14 mouse cellular contexts compared by ENCODE assay signal in the genomic region with DNA sequence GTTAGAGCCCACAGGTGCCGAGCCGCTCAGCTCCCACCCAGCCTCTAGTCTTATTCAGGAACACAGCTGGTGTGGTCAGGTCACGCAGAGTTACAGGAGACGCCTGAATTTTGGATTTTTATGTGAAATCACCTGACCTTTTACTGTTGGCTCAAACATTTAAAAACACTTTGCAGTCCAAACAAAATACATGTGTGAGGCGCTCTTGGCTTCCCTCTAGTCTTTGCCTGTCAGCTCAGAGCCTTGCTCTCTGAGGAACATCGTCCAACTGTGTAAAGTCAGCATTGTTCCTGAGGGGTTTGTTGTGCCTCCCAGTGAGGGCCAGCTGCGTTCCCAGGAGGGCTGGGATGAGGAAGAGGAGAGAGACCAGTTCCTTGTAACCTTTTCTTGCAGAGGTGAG. TPM values are rescaled to one million over a fixed set of nuclear protein-coding genes. Genes with fewer than 3 reads are reported as not detected.
DNase-seq lines count a peak whose midpoint lies in the region; ATAC-seq and TF ChIP-seq lines count a peak whose summit lies in the region.
"Had no signal": no experiment of that assay in that cellular context is flagged by ENCODE, and none has a peak within 500 bp of the region (broad histone marks: within the 10 kb centered on the region; RNA-seq: fewer than 3 reads in every experiment).

No protein-coding gene starts in this region.

- H3K4me1 ChIP-seq in heart, embryonic 11.5 days (ENCODE audit: control insufficient read depth, insufficient read depth, low read length) = peaks cover 43% of the 10 kb centered on the region
- peaks cover 95% of the 10 kb centered on the region for H3K4me1 ChIP-seq in embryonic facial prominence, embryonic 15.5 days
- peaks cover 88% of the 10 kb centered on the region for H3K4me1 ChIP-seq in limb, embryonic 15.5 days

- 71% methylated on average over 7 of the region's 7 CpGs for WGBS in heart, embryonic 11.5 days (ENCODE audit: insufficient replicate concordance)
- WGBS in embryonic facial prominence, embryonic 15.5 days = 54% methylated on average over 7 of the region's 7 CpGs
- 44% methylated on average over 7 of the region's 7 CpGs for WGBS in limb, embryonic 15.5 days

- no peak overlapping the region for H3K9ac ChIP-seq in heart, embryonic 11.5 days (ENCODE audit: low read depth, low read length)
- no peak overlapping the region for H3K9ac ChIP-seq in embryonic facial prominence, embryonic 15.5 days
- no peak overlapping the region for H3K9ac ChIP-seq in limb, embryonic 15.5 days

- no peak overlapping the region for H3K27ac ChIP-seq in heart, embryonic 11.5 days (ENCODE audit: low read depth, low read length)
- H3K27ac ChIP-seq in layer of hippocampus, adult 2 months = peak overlapping the region; percentile 62
- H3K27ac ChIP-seq in embryonic facial prominence, embryonic 15.5 days (replicated peaks) = peak overlapping the region; percentile 63; the same call in 1 of the 2 replicates
- H3K27ac ChIP-seq in limb, embryonic 15.5 days = peak overlapping the region; percentile 48

- no peak for TF ChIP-seq CTCF in layer of hippocampus, adult 2 months (conservative IDR thresholded peaks at IDR 0.05)

- H3K27me3 ChIP-seq in heart, embryonic 11.5 days (ENCODE audit: control insufficient read depth, insufficient read depth, low read length) = no peaks in the 10 kb centered on the region
- no peaks in the 10 kb centered on the region for H3K27me3 ChIP-seq in embryonic facial prominence, embryonic 15.5 days
- no peaks in the 10 kb centered on the region for H3K27me3 ChIP-seq in limb, embryonic 15.5 days

- H3K9me3 ChIP-seq in heart, embryonic 11.5 days (replicated peaks; ENCODE audit: control insufficient read depth, low read length) = no peaks in the 10 kb centered on the region
- no peaks in the 10 kb centered on the region for H3K9me3 ChIP-seq in embryonic facial prominence, embryonic 15.5 days (replicated peaks)
- H3K9me3 ChIP-seq in limb, embryonic 15.5 days = no peaks in the 10 kb centered on the region

- no peak overlapping the region for H3K4me2 ChIP-seq in heart, embryonic 11.5 days
- H3K4me2 ChIP-seq in embryonic facial prominence, embryonic 15.5 days (replicated peaks) = no peak overlapping the region
- no peak overlapping the region for H3K4me2 ChIP-seq in limb, embryonic 15.5 days

- H3K36me3 ChIP-seq in heart, embryonic 11.5 days (ENCODE audit: control insufficient read depth, insufficient read depth, low read length) = no peaks in the 10 kb centered on the region
- H3K36me3 ChIP-seq in embryonic facial prominence, embryonic 15.5 days = no peaks in the 10 kb centered on the region
- no peaks in the 10 kb centered on the region for H3K36me3 ChIP-seq in limb, embryonic 15.5 days

- no peak overlapping the region for H3K4me3 ChIP-seq in heart, embryonic 11.5 days (ENCODE audit: low read depth, low read length)
- H3K4me3 ChIP-seq in layer of hippocampus, adult 2 months = no peak overlapping the region
- H3K4me3 ChIP-seq in embryonic facial prominence, embryonic 15.5 days (replicated peaks) = no peak overlapping the region
- H3K4me3 ChIP-seq in limb, embryonic 15.5 days = no peak overlapping the region

- no peak for ATAC-seq in heart, embryonic 11.5 days (replicated peaks; ENCODE audit: insufficient number of reproducible peaks, low FRiP score, low TSS enrichment)
- no peak for ATAC-seq in embryonic facial prominence, embryonic 15.5 days (ENCODE audit: insufficient number of reproducible peaks, low FRiP score, low TSS enrichment, low read depth)
- ATAC-seq in limb, embryonic 15.5 days (ENCODE audit: insufficient number of reproducible peaks, low FRiP score, low TSS enrichment, low read depth) = no peak

- peak; percentile 95 for DNase-seq in heart, adult 11 months
- DNase-seq in layer of hippocampus, adult 2 months (ENCODE audit: low spot score in 2 of 2) = no peak
- DNase-seq in layer of hippocampus, adult 11-12 months (ENCODE audit: low spot score) = no peak
- DNase-seq in lung, adult 18-20 months = no peak
- no peak for DNase-seq in spleen, postnatal 4 days (ENCODE audit: low spot score in 2 of 2)
- DNase-seq: kidney, postnatal 36 days; thymus, postnatal 25 days had no signal

RNA-seq across cellular contexts. Expression of a gene that starts 17.4 kb away (rescaled TPM):
- 12.2 and 12.5 TPM in 2 replicates for polyA plus RNA-seq in heart, embryonic 11.5 days (2014; fragmentation: Nextera tagmentation; extraction: Ambion mirVana)
- total RNA-seq in layer of hippocampus, adult 2 months (2021) = 100 to 1,000 TPM; 115 to 139 TPM
- 69.3 and 70.8 TPM in 2 replicates for polyA plus RNA-seq in embryonic facial prominence, embryonic 15.5 days (2015; fragmentation: Nextera tagmentation; extraction: Ambion mirVana)
- 50.3 and 50.7 TPM in 2 replicates for polyA plus RNA-seq in limb, embryonic 15.5 days (2015; fragmentation: Nextera tagmentation; extraction: Ambion mirVana)

RNA-seq across cellular contexts. Expression of a gene that starts 24.4 kb away (rescaled TPM):
- not detected in 2 replicates for polyA plus RNA-seq in heart, embryonic 11.5 days (2014; fragmentation: Nextera tagmentation; extraction: Ambion mirVana)
- total RNA-seq in layer of hippocampus, adult 2 months (2021) = 1 to 10 TPM in 1 of 2 experiments, not detected in 1; 1.2 TPM
- polyA plus RNA-seq in embryonic facial prominence, embryonic 15.5 days (2015; fragmentation: Nextera tagmentation; extraction: Ambion mirVana) = 1.7 and 2.2 TPM in 2 replicates
- 1.9 and 4.5 TPM in 2 replicates for polyA plus RNA-seq in limb, embryonic 15.5 days (2015; fragmentation: Nextera tagmentation; extraction: Ambion mirVana)
- total RNA-seq: hematopoietic stem cell, adult 5-6 weeks; MEL had no signal
- polyA plus RNA-seq: C2C12 had no signal

RNA-seq across cellular contexts. Expression of a gene that starts 32.9 kb away (rescaled TPM):
- not detected in 2 replicates for polyA plus RNA-seq in heart, embryonic 11.5 days (2014; fragmentation: Nextera tagmentation; extraction: Ambion mirVana)
- not detected for total RNA-seq in layer of hippocampus, adult 2 months (2021)
- 0.08 TPM in 1 of 2 replicates, not detected in the other for polyA plus RNA-seq in embryonic facial prominence, embryonic 15.5 days (2015; fragmentation: Nextera tagmentation; extraction: Ambion mirVana)
- 0.35 TPM in 1 of 2 replicates, not detected in the other for polyA plus RNA-seq in limb, embryonic 15.5 days (2015; fragmentation: Nextera tagmentation; extraction: Ambion mirVana)
- total RNA-seq: hematopoietic stem cell, adult 5-6 weeks; left cerebral cortex, adult 8-10 months; MEL had no signal
- polyA plus RNA-seq: C2C12 had no signal

RNA-seq across cellular contexts. Expression of a gene that starts 33.6 kb away (rescaled TPM):
- 0.17 and 0.27 TPM in 2 replicates for polyA plus RNA-seq in heart, embryonic 11.5 days (2014; fragmentation: Nextera tagmentation; extraction: Ambion mirVana)
- 1 to 10 TPM; 1.8 to 2.2 TPM for total RNA-seq in layer of hippocampus, adult 2 months (2021)
- polyA plus RNA-seq in embryonic facial prominence, embryonic 15.5 days (2015; fragmentation: Nextera tagmentation; extraction: Ambion mirVana) = 0.95 and 1.2 TPM in 2 replicates
- 0.56 and 1.1 TPM in 2 replicates for polyA plus RNA-seq in limb, embryonic 15.5 days (2015; fragmentation: Nextera tagmentation; extraction: Ambion mirVana)
- total RNA-seq: hematopoietic stem cell, adult 5-6 weeks; MEL had no signal
- polyA plus RNA-seq: C2C12 had no signal

RNA-seq across cellular contexts. Expression of a gene that starts 53.2 kb away (rescaled TPM):
- 22.5 and 23.3 TPM in 2 replicates for polyA plus RNA-seq in heart, embryonic 11.5 days (2014; fragmentation: Nextera tagmentation; extraction: Ambion mirVana)
- total RNA-seq in layer of hippocampus, adult 2 months (2021) = 10 to 100 TPM; 18.2 to 20.7 TPM
- 45.9 and 47.7 TPM in 2 replicates for polyA plus RNA-seq in embryonic facial prominence, embryonic 15.5 days (2015; fragmentation: Nextera tagmentation; extraction: Ambion mirVana)
- polyA plus RNA-seq in limb, embryonic 15.5 days (2015; fragmentation: Nextera tagmentation; extraction: Ambion mirVana) = 41.8 and 44.1 TPM in 2 replicates
